Mouse (Mus musculus) gastrocnemius, postnatal 4 days (tissue): ENCODE data around the gene Actr5. TPM values are rescaled to one million over a fixed set of nuclear protein-coding genes. Genes with fewer than 3 reads are reported as not detected.

Experiments
- DNase-seq, 2 experiments: peaks; one replicate each; pipeline ENCODE4 v3.0.0; 2021 to 2022; ENCODE audit warnings: low spot score in 2 of 2, mixed read lengths in 2 of 2
- total RNA-seq, 2 experiments: library from RNA; stranded (reverse); gene quantifications; 2 replicates each; pipeline ENCODE4 v1.2.3; 2021

Gene Actr5
- total RNA-seq, 2 experiments from 2014 or later: 7.3 to 9.0 TPM

GRCm38 (mm10) chr2:158666071-158666800, 41.5 kb downstream of the Actr5 start:
- DNase-seq: no peak

GRCm38 (mm10) chr2:158667022-158667670, 42.5 kb downstream of the Actr5 start:
- peak in 1 of 2 experiments; percentile 30 for DNase-seq

GRCm38 (mm10) chr2:158667671-158668432, 43.2 kb downstream of the Actr5 start:
- DNase-seq: no peak

GRCm38 (mm10) chr2:158668433-158669010, 43.8 kb downstream of the Actr5 start:
- no peak for DNase-seq

GRCm38 (mm10) chr2:158669199-158670195, 44.8 kb downstream of the Actr5 start:
- no peak for DNase-seq

GRCm38 (mm10) chr2:158670571-158670970, 45.9 kb downstream of the Actr5 start:
- DNase-seq: no peak

- DNase-seq: peak in 1 of 2 experiments; percentile 36
Observed at GRCm38 (mm10) chr2:158672829-158673228, 48.1 kb downstream of the Actr5 start.

GRCm38 (mm10) chr2:158673493-158673892, 48.8 kb downstream of the Actr5 start:
- no peak for DNase-seq

GRCm38 (mm10) chr2:158674131-158674530, 49.4 kb downstream of the Actr5 start:
- no peak for DNase-seq

GRCm38 (mm10) chr2:158674759-158675158, 50.1 kb downstream of the Actr5 start:
- DNase-seq: no peak

GRCm38 (mm10) chr2:158675161-158675560, 50.5 kb downstream of the Actr5 start:
- no peak for DNase-seq

GRCm38 (mm10) chr2:158675907-158676533, 51.3 kb downstream of the Actr5 start:
- no peak for DNase-seq

GRCm38 (mm10) chr2:158677946-158678345, 53.3 kb downstream of the Actr5 start:
- DNase-seq: no peak

GRCm38 (mm10) chr2:158679091-158679490, 54.4 kb downstream of the Actr5 start:
- DNase-seq: no peak

- DNase-seq: no peak
Observed at GRCm38 (mm10) chr2:158680357-158680889, 55.7 kb downstream of the Actr5 start.

- no peak for DNase-seq
Observed at GRCm38 (mm10) chr2:158681714-158682113, 57.0 kb downstream of the Actr5 start.

GRCm38 (mm10) chr2:158682344-158683037, 57.8 kb downstream of the Actr5 start:
- DNase-seq: no peak

GRCm38 (mm10) chr2:158683038-158683413, 58.3 kb downstream of the Actr5 start:
- no peak for DNase-seq

GRCm38 (mm10) chr2:158684247-158684843, 59.7 kb downstream of the Actr5 start:
- no peak for DNase-seq
